Mouse (Mus musculus): ENCODE measurements around the gene Serpind1.

Serpind1 gene

DNA sequence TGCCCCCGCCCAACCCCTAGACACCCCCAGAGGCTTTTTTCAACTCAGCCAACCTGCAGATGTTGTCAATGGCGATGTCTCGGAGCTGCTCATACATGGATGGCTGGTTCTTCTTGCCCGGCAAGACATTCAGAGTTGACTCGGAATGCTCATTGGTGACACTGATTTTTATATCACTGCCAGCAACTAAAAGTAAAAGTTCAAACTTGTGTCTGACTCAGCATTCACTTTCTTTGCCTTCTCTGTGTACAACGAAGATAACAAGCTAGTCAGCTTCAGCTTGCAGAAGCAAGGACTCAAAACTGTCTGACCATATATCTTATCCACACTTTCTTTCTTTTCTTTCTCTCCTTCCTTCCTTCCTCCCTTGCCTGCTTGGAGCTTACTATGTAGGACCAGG, 24.9 kb downstream of the Serpind1 start:
- no peak for DNase-seq

DNA sequence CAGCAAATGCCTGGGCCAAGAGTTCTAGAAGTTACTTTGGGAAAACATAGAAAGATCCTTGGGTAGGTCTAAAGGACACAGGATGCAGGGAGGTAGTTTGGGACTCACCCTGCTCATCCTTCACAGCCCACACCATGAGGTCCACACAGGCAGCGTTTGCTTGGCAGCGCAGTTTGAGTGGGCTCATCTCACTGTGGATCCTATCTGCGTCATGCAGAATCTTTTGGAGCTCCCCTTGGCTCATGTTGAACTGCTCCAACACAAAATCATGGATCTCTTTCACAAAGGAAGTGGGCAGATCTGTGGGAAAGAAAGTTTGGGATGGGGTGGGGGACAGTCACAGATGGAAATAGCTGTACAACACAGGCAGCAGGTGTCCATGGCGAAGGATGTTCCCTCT, 27.6 kb downstream of the Serpind1 start:
- no peak for DNase-seq

DNA sequence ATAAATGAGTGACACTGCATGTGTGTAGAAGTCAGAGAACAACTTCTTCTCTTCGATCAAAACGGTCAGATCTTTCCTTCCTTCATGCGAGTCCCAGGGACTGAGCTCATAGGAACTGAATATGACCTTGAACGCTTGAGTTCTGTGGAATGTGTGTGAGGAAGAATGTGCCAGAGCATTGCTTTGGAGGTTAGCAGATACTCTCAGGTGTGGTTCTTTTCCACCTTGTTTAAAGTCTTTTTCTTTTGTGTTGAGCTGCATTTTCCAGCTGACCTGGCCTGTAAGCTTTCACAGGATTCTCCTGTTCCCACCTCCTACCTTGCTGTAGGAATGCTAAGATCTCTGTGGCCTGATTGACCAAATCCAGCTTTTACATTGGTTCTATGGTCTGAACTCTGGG, 51.1 kb downstream of the Serpind1 start:
- DNase-seq, result no peak

DNA sequence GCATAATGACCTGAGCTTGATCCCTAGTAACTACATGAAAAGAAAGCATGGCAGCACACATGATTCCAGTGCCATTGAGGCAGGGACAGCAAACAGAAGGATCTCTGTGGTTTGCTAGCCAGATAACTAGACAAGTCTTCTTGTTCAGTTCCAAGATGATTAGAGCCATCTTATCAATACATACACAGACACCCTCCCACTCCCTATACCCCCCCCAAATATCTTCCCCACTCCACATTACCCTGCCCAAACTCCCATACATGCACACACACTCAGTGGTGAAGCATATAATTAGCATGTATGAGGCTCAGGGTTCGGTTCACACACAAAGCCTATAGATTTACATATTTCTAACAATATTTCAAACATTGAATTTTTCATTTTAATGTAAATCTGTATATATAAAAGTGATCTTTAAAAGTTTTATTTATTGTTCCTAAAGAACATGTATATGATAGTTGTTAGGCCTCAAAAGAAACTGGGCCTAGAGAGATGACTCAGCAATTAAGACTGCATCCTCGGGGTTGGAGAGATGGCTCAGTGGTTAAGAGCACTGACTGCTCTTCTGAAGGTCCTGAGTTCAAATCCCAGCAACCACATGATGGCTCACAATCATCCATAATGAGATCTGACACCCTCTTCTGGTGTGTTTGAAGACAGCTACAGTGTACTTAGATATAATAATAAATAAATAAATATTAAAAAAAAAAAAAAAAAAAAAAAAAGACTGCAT, 52.6 kb downstream of the Serpind1 start:
- DNase-seq, result no peak

DNA sequence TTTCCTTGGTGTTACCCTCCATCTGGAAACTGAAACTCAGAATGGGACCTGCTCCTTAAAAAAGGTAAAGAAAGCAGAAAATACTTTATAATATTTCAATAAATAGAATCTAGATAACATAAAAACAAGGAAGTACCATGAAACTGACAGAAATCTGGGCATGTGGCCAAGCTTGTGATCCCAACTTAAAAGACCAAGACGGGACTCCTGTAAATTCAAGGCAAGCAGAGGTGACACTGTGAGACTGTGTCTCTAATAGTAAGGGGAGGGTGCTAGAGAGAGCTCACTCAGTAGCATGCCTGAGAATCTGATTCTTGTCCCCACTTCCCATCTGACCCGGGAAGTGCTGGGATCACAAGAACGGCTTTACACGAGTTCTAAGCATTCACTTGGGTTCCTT, 61.6 kb downstream of the Serpind1 start:
- no peak for DNase-seq
